Mouse (Mus musculus) gastrocnemius, postnatal 14 days (tissue): ENCODE measurements around the gene Nmi. TPM values are rescaled to one million over a fixed set of nuclear protein-coding genes. Genes with fewer than 3 reads are reported as not detected.

Experiments used
- DNase-seq: peaks from one replicate; pipeline ENCODE4 v3.0.0; 2021; ENCODE audit warnings: mixed read lengths
- intact Hi-C: fragments of 180-260 bp; cut with DNase I; formaldehyde crosslinking; loops from one replicate; pipeline ENCODE4 v1.15.1; 2025; ENCODE audit warnings: low total_unique reads
- total RNA-seq, 2 experiments: library from RNA; stranded (reverse); gene quantifications; 2 replicates each; pipeline ENCODE4 v1.2.3; 2021

Nmi gene
- total RNA-seq, 2 experiments from 2014 or later: 3.4 to 4.3 TPM

DNA sequence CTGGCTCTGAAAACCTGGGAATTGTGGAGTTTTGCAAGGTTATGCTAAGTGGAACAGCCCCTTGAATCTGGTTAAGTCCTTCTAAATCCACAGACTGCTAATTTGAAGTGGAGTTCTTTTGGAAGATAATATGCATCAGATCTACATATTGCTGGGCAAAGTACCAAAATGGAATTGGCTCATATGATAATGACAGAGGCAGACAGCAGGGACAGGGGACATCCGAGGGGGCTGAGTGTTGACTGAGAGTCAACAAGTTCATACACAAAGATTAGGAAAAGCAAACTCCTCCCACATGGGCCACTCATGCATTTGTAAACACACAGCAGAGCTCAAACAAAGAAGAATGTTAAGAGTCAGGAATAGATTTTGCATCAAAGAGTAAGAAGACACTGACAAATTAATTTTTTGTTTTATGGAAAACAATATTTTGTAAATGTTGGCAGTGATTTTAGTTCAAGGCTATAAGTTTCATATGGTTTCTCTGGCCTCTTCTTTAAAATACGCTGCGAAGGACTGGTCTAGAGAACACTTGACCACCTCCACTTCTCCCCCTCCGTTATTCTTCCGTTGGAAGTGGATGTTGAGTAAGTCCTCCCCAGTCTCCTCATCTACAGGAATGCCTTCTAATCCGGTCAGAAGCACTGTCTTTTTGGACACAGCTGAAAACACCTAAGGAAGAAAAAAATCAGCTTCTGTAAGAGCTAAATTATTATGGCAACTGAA is 25.0 kb downstream of the Nmi start:
- DNase-seq: no peak
- intact Hi-C loops: no loop called here

DNA sequence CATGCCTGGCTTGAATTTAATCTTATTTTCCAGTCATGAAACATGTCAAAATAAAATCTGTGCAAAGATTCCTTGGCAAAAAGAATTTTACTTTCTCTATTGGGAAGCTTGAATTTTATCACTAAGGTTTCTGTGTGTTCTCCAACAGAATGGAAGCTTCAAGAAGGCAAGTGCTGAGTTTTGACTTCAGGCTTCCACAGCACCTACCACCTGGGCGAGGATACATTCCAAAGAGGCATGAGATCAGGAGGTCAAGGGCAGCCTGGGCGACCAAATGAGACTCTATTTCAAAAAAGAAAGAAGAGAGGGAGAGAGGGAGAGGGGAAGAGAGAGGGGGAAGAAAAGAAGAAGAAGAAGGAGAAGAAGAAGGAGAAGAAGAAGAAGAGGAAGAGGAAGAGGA is 27.5 kb downstream of the Nmi start:
- intact Hi-C loops: no loop called here
- no peak for DNase-seq

DNA sequence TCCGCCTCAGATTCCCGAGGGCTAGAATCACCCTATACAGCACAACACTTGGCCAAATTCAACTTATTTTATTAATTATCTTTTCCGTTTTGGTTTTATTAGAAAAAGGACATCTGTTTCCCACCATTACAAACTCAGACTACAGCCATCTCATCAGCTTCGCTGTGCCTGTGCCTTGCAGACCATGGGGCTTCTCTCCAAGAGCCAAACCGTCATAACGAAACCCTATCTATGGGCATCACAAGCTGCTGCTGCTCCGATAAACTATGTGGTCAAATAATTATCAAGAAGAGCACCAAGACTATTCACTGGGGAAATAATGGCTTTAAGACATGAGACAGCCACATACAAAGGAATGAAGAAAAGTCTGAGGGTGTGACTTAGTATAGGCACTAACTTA is 31.5 kb downstream of the Nmi start:
- intact Hi-C loops: no loop called here
- DNase-seq: no peak

DNA sequence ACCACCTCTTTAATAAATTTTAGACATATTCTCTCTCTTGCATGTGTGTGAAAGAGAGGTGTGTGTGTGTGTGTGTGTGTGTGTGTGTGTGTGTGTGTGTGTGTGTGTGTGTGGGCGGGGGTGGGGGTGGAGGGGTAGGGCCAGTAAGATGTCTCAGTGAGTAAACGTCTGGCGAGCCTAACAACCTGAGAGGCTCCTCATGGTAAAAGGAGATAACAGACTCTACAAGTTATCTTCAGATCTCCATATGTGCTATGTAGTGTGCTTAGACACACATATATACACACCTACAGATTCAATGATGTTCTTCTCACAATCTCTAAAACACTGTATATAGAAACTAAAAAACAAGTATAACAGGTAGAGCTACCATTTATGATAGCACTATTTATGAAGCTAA is 34.5 kb downstream of the Nmi start:
- no peak for DNase-seq
- intact Hi-C loops: no loop called here

DNA sequence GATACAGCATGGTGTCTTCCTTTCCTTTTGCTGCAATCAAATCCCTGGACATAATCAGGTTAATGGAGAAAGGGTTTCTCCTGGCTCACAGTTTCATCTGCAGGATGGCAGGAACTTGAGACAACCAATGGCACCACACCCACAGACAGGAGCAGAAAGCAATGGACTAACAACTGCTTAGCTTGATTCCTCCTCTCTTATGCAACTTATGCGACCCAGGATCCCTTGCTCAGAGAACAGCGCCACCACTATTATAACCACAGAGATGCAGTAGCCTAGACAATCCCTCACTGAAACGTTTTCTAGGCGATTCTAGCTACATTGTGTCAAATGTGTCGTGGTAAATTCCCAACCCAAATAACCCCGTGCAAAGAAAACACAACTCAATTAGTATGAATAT is 36.3 kb downstream of the Nmi start:
- no peak for DNase-seq
- intact Hi-C loops: no loop called here

DNA sequence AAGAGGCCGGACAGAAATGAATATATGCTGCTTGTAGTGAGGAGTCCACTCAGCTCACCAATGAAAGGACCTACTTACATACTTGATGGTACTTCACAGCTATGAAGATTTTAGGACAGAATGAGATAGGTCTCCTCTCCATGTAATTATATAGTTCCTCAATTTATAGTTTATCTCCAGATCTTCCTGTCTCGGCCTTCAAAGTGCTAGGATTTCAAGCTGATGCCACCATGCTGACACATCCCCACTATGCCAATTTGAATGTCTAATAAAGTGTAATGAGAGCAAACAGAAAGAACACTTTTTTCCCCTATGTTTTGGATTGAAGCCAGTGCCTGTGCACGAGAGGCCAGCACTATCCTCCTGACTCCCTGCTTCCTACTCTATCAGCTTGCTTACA is 36.7 kb downstream of the Nmi start:
- no peak for DNase-seq
- intact Hi-C loops: no loop called here

DNA sequence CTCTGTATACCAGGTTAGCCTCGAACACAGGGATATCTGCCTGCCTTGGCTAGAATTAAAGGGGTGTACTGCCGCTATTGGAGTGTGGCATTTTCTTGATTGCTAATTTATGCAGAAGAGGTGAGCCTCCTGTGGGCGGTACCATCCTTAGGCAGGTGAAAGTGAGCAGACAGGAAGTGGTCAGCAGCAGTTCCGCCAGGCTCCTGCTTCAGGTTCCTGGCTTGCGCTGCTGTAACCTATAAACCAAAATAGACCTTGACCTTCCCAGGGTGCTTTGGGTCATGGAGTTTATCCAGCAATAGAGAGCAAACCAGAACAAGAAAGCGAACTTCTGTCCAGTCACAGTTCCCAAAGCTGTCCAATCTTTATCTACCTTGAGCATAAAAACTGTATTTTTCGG is 37.4 kb downstream of the Nmi start:
- intact Hi-C loops: no loop called here
- DNase-seq: no peak

DNA sequence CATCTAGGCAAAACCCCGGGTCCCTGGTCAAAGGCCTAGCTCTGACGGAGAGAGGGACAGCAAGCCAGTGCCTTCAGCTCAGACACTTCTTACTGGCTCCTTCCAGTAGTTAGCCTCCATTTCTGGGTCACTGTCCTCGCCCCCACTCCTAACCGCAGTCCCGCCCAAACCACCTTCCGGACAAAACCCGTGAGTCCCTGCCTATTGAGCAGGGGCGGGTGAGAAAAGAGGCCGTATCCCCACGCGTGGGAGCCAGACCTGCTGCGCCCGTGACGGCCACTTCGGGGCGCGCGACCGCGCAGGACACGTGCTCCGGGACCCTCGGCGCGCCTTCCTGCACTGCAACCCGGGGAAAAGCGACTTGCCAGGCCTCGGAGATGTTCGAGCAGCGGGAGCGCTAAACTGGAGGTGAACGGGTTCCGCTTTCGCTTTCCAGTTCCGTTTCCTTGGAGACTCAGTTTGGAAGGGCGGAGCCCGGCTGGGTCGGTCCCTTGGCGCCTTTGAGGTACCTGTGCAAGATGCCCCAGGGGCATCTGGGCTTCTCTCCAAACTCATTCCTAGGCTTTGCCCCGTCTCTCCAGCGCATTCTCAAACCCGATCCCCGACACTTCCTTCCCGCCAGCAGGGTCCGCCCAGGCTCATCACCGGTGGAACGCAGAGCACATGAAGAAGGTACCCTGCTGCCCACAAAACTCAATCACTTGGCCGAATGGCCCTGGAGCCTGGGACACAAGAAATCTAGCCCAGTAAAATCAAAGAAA is 38.5 kb downstream of the Nmi start, which contains the start of gene Rbm43:
Gene Rbm43, minus strand, starts transcription at position 590 of the 761 bp plus-strand sequence.
- intact Hi-C loops: no loop called here

DNA sequence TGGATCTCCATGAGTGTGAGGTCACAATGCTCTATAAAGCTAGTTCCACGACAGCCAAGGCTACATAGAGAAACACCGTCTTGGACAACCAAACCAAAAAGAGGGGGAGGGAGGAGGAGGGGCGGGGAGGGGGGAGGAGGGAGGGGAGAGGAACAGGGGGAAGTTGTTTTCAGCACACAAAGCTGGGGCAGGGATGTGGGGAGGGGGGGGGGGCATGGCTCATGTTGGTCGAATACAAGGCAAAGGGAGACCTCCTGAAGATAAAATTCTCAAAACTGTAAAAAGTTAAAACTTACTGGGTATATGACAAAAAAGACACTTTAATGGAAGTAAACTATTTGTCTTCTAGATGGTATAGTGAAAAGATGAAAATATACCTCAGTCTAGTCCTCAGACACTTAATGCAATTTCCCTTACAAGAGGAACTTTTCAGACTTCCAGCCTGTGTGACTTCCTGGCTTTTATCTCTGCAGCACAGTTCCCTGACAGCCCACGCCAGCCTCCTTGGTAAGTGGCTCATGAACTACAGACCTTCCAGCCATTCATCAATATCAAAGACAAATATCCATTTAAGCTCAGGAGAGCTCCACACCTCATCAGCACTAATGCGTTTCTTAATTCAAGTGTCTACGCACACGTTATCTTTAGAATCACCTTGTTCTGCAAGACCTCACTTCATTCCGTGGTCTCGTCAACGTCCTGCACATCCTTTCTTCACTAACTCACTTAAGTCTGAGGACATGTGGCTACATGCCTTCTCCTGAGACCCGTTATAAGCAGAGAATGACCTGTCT is 39.8 kb downstream of the Nmi start:
- intact Hi-C loops: no loop called here
- DNase-seq: no peak

More for the DNA sequence above, 38.5 kb downstream of the Nmi start, which contains the start of gene Rbm43:
- DNase-seq: peak; percentile 66

DNA sequence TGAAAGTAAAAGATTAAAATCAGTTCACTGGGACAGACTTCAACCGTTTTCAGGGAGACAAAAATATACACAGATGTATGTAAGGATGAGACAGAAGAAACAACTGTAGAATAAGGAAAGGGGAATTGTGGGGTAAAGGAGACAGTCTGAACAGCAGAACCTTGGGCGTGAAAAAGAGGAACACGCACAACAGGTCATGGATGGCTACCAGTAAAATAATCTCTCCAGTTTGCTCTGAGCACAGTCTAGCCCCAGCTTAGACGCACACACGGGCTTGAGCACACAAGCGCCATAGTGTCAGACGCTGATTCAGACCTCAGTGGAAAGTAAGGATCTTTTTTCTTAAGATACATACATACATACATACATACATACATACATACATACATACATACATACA is 42.1 kb downstream of the Nmi start:
- no peak for DNase-seq
- intact Hi-C loops: no loop called here

DNA sequence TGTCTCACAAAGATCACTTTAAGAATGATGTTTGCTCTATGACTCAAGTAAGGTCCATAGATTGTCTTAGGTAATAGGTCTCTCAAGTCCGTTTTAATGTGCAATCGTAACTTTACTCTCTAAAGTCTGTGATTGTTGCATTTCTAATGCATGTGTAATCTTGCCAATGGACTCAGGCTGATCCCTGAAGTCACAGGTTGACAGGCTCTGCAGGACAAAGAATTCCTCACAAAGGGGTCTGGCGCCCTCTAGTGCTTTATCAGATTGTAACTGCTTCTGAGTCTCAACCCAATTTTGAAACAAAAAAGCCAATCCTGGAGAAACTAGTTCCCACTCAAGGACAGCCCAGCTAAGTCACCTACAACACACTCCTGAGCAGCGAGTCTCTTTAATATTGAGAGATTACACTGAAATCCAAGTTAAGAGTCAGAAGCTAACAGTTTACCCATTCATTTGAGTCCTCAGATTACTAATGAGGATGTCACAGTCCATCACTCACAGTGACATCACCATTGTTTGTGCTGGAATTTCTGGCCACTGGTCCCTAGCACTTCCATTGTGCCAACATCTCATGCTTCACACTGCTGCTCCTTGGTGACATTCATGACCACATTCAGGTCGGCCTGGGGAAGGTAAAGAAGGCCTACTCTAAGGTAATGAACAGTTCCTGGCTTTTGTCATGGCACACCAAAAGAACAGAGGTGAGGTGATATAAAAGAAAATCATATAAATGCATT is 58.2 kb downstream of the Nmi start:
- DNase-seq: peak; percentile 68
- intact Hi-C loops: loop anchor here (5.0 kb wide), 1 partner anchor 1613 kb away; no protein-coding TSS in a partner anchor

DNA sequence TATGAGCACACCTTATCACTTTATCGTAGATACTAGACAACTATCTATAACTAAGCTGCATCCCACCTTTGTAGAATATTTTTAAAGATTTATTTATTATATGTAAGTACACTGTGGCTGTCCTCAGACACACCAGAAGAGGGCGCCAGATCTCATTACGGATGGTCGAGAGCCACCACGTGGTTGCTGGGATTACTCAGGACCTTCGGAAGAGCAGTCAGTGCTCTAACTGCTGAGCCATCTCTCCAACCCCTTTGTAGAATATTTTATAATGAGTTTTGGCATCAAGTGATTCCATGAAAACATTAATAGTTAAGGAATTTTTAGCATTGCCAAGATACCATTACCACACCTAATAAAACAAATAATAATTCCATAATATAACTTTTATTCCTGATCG is 58.8 kb downstream of the Nmi start:
- intact Hi-C loops: no loop called here
- DNase-seq: no peak

DNA sequence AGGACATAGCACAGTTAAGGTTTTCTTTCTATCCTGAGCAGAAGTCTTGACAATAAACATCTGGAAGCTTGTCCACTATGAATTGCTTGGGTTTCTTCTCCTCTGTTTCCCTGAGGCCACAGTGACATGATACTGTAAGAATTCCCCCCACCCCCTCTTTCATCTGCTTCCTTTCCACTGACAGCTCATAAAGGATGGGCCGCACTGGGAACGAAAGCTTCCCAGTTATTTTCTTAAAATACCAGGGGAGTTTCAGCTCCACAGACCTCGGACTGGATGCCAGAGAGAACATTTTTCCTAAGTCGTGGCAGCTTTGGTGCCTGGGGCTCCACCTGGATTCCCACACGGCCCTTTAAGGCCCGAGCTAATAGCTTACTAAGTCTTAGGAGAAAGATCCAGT is 60.6 kb downstream of the Nmi start:
- intact Hi-C loops: no loop called here
- peak; percentile 12 for DNase-seq

DNA sequence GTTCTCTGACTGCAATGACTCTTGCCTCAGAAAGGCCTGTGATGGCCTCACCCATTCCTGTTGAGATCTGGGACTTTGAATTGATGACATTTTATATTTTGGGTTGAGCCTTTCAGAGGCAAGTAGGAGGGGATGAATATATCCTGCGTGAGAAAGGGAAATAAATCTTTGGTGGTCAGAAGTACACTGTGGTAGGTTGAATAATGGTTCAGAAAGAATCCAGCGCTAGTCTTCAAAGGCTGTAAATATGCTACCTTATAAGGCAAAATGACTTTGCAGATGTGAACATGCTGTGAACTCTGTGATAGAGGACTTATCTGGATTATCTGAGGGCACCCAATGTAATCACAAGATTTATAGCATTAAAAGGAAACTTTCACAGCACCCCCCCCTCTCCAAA is 61.4 kb downstream of the Nmi start:
- DNase-seq: no peak
- intact Hi-C loops: no loop called here

DNA sequence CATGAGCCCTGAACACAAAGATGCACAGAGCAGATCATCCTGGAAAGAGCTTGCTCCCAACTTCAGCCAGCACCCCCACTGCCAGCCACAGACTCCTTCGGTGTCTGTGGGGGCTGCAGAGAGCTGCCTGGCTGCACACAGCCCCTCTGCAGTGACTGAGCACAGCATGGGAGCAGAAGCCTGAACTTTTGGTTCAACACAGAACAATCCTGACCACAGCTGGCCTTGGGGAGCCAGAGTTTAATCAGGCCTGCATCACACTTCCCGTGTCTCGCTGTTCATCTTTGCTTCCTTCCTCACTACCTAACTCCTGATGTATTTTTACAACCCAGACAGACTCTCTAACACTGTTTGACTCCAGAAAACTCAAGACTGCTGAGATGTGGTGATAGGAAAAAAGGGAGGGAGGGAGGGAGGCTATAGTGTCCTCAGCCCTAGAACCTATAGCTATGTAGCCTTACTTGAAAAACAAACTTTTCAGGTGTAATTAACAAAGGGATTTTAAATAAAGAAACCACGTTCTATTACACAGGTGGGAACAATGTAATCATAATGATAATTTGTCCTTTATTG is 65.7 kb downstream of the Nmi start:
- no peak for DNase-seq
- intact Hi-C loops: no loop called here

DNA sequence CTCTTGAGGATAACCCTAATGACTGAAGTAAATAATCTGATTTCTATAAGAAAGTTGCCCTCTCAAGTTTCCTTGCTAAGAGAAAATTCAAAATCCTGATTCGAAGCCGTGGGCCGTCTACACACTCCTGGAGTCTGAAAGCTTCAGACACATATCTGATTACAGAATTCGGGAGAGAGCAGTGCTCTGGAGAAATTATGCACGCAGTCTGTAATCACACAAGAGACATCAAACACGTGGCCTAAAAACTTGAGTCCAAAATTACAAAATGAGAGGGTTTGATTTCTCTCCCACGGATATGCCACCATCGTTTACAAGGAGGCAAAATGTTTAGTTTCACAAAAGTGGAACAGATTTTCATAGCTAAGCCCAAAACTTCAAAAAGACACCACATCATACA is 67.7 kb downstream of the Nmi start:
- no peak for DNase-seq
- intact Hi-C loops: no loop called here
